Mouse (Mus musculus): Measurements from ENCODE around the gene Alg5.
"Not testable (repeated sequence)": the region's sequence is repeated elsewhere in the genome, so short reads cannot be mapped to it uniquely, and the experiment has no call there.

The Alg5 gene

GRCm38 (mm10) chr3:54735247-54736046, at the start of gene Alg5, which contains the start of gene Exosc8:
Gene Alg5, plus strand, starts transcription at chr3:54735539.
Gene Exosc8, minus strand, starts transcription at chr3:54735393.
- peak; percentile 42 for DNase-seq (ENCODE audit: extremely low read depth, low read depth)

- no peak for DNase-seq (ENCODE audit: extremely low read depth, low read depth)
Observed at GRCm38 (mm10) chr3:54687245-54687644, 48.1 kb upstream of the Alg5 start.

DNA sequence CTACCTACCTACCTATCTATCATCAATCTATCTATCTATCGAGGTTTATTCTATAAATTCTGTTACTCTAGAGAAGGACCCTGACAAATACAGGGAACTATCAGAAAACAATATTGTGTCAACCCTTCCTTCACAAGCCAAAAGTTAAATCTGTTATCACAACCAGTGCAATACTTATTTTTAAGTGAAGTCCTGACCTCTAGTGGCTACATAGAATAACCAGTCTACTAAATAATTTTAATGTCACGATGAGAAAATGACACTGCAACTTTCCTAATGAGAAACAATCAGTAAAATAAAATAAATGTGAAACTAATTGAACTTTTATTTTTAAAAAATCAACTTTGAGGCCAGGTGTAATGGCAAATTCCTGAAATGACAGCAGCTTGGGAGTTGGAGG, 46.2 kb upstream of the Alg5 start:
- peak; percentile 27 for DNase-seq (ENCODE audit: extremely low read depth, low read depth)

GRCm38 (mm10) chr3:54692202-54693055, 42.9 kb upstream of the Alg5 start, which contains the start of gene Supt20:
Gene Supt20, plus strand, starts transcription at chr3:54692807.
- peak; percentile 81 for DNase-seq (ENCODE audit: extremely low read depth, low read depth)

DNA sequence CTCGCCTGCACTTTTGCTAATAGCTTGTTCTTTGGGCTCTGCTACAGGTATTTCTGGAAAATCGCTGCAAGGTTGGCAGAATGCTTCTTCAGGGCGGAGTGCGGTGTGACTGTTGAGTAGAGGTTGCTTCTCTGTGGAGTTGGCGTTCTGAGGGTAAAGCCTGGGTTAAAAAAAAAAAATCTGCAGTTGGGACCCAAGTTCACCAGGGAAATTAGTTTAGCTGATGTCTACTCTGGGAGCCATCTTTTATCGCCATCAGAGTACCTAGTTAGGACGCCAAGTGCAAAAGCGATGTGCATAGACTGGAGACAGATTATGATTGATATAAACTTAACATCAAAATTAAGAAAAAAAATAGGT, 42.3 kb upstream of the Alg5 start:
- peak; percentile 44 for DNase-seq (ENCODE audit: extremely low read depth, low read depth)

GRCm38 (mm10) chr3:54699759-54700301, 35.5 kb upstream of the Alg5 start:
- no peak for DNase-seq (ENCODE audit: extremely low read depth, low read depth)

- DNase-seq (ENCODE audit: extremely low read depth, low read depth) = not testable (repeated sequence)
Observed at GRCm38 (mm10) chr3:54704106-54704505, 31.2 kb upstream of the Alg5 start.

- no peak for DNase-seq (ENCODE audit: extremely low read depth, low read depth)
Observed at GRCm38 (mm10) chr3:54708972-54709371, 26.4 kb upstream of the Alg5 start.

DNA sequence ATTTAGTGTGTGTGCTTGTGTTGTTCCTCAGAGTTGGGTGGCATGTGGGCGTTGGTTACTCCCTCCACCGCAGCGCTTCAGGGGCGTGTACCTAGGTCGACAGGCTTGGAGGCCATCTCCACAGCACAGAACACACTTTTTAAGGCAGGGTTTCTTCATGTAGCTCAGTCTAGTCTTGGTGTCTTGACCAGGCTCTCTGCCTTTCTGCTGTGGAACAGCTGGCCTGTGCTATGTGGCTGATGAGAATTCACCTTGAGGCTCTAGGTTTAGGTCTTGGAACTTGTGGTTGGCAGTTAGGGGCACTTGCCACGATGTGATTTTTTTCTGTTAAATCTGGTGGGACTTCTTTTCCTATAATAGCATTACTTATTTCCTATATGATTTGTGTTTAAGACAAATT, 21.1 kb upstream of the Alg5 start, which contains the start of gene Gm21958:
Gene Gm21958 (minus strand): TSS at position 101 of the 400 bp plus-strand sequence.
- DNase-seq (ENCODE audit: extremely low read depth, low read depth) = no peak

DNA sequence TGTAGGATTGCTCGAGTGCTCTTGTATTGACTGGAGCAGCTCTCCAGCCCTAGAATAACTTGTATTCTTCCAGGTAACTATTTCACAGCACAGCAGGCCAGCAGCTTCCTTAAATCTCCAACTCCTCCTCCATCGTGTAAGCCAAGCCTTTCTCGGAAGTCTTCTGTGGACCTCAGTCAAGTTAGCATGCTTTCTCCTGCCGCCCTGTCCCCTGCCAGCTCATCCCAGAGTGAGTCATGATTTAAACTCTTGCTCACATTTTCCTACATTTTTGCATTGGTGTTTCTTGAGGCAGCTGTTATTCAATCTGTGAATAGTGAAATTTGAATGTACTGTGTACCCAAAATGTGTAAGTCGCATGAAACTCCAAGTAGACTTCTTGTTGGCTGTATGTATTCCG, 19.9 kb upstream of the Alg5 start:
- no peak for DNase-seq (ENCODE audit: extremely low read depth, low read depth)

DNA sequence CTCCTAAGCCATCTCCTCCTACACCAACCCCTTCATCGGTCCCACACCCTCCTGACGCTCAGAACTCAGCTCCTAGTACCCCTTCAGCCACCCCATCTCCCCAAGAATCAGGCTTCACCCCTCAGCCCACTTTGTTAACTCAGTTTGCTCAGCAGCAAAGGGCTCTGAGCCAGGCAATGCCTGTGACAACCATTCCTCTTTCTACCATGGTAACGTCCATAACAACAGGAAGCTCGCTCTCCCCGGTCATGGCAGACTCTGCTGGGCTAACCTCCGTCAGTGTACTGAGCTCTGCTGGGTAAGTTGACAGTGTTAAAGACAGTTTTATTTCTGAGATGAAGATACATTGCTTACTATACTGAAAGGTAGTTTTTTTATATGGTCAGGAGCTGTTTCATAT, 18.0 kb upstream of the Alg5 start:
- no peak for DNase-seq (ENCODE audit: extremely low read depth, low read depth)

- peak; percentile 46 for DNase-seq (ENCODE audit: extremely low read depth, low read depth)
Observed at GRCm38 (mm10) chr3:54718947-54719346, 16.4 kb upstream of the Alg5 start.

- no peak for DNase-seq (ENCODE audit: extremely low read depth, low read depth)
Observed at GRCm38 (mm10) chr3:54723741-54724500, 11.4 kb upstream of the Alg5 start.

GRCm38 (mm10) chr3:54725344-54725743, 10.0 kb upstream of the Alg5 start:
- DNase-seq (ENCODE audit: extremely low read depth, low read depth) = no peak

- no peak for DNase-seq (ENCODE audit: extremely low read depth, low read depth)
Observed at GRCm38 (mm10) chr3:54727588-54727987, 7.8 kb upstream of the Alg5 start.

GRCm38 (mm10) chr3:54728100-54728499, 7.2 kb upstream of the Alg5 start:
- no peak for DNase-seq (ENCODE audit: extremely low read depth, low read depth)

GRCm38 (mm10) chr3:54731626-54732150, 3.7 kb upstream of the Alg5 start:
- no peak for DNase-seq (ENCODE audit: extremely low read depth, low read depth)

GRCm38 (mm10) chr3:54732371-54732770, 3.0 kb upstream of the Alg5 start:
- DNase-seq (ENCODE audit: extremely low read depth, low read depth) = peak; percentile 15

- DNase-seq (ENCODE audit: extremely low read depth, low read depth) = peak; percentile 71
Observed at GRCm38 (mm10) chr3:54734411-54735246, 710 bp upstream of the Alg5 start.

All from MEL-GATA-1-ER (cell line).